Mouse (Mus musculus) neutrophil, adult 83 days (primary cell): Measurements from ENCODE around the gene Tex13b. TPM values are rescaled to one million over a fixed set of nuclear protein-coding genes. Genes with fewer than 3 reads are reported as not detected.

Experiments used
- total RNA-seq, 2 experiments: library from RNA; stranded (reverse); gene quantifications; one replicate each; pipeline ENCODE4 v1.2.4; 2023

Tex13b gene
- total RNA-seq = not detected

DNA sequence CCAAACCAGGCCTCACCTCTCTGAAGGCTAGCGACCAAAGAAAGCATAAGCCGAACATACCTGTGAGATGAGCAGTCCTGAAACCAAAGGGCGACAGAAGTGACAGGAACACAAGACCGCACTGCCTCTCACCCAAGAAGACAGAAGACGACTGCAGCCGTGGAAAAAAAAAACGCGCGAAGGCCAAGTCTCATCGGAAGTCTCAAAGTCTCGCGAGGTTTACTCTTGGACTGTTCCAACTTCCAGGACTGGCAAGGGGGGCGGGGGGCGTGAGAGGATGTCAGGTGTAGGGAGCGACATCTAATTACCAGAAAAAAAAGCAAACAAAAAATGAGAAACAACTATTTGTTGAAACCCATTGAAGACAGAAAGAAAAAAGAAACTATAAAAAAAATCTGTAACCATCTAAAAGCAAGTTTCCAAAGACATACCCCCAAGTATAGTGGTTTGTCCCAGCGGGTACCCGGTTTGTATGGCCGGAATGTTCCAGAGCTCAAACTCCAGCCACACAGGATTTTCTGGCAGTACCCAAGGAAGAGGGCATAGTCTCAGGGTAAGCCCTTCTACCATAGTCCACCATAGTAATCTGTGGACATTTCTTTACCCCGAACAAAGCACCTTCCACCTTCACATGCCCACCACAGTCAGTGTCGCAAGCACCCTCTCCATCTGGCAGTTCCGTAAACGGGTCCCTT is at the start of gene Tex13b:
Gene Tex13b, minus strand, starts transcription at position 122 of the 695 bp plus-strand sequence.

Other genes with a start within 250 kb of the Tex13b start
- 100 to 1,000 TPM; 400 to 418 TPM for gene Tsc22d3, start 212.8 kb downstream of the Tex13b start, total RNA-seq
- gene Mid2, start 148.8 kb downstream of the Tex13b start, total RNA-seq = under 1 TPM; 0.07 TPM
- gene Vsig1, start 94.2 kb upstream of the Tex13b start, total RNA-seq = not detected
- gene Psmd10, start 143.3 kb upstream of the Tex13b start, total RNA-seq = 10 to 100 TPM; 16.1 to 17.8 TPM
- gene Atg4a, start 143.5 kb upstream of the Tex13b start, total RNA-seq = 10 to 100 TPM in 1 of 2 experiments, 1 to 10 TPM in 1; 10.0 to 15.7 TPM